Mouse (Mus musculus) gastrocnemius, adult 2 months (tissue): ENCODE measurements at regions not wholly inside any gene's neighbourhood (a gene's known extent, or its start where the extent isn't known, plus 50 kb on each side); places are given as distances from the start of the nearest gene placed in this dataset.

ENCODE experiments used
- DNase-seq: peaks from one replicate; pipeline ENCODE4 v3.0.0; 2022
- H3K27ac ChIP-seq: fragments of 200-600 bp; 2 replicates; pipeline ENCODE4 v1.8.1; 2022; ENCODE audit warnings: mild to moderate bottlenecking
- H3K4me3 ChIP-seq: fragments of 200-600 bp; 2 replicates; pipeline ENCODE4 v1.8.1; 2022; ENCODE audit warnings: mild to moderate bottlenecking, moderate library complexity
- CTCF ChIP-seq: fragments of 200-600 bp; IDR thresholded peaks from 2 replicates; pipeline ENCODE4 v1.8.1; 2022; ENCODE audit warnings: antibody characterized with exemption, mild to moderate bottlenecking, moderate library complexity
- intact Hi-C: fragments of 180-260 bp; cut with DNase I; formaldehyde crosslinking; loops from one replicate; pipeline ENCODE4 v1.15.1; 2025

- Histone ChIP-seq H3K27ac (no peak overlapping the region), H3K4me3 (no peak overlapping the region)
- intact Hi-C loops: no loop called here
- TF ChIP-seq CTCF: no peak
- no peak for DNase-seq
These were observed 57.0 kb downstream of the Mbl2 start for GRCm38 (mm10) chr19:30289721-30290120.

- DNase-seq: no peak
- H3K4me3 ChIP-seq: peak overlapping the region; percentile 16; the same call in 1 of the 2 replicates
- intact Hi-C loops: no loop called here
- TF ChIP-seq CTCF: peak; percentile 42; the same call in 1 of the 2 replicates
- H3K27ac ChIP-seq: no peak overlapping the region
These were observed 62.5 kb downstream of the Mbl2 start for GRCm38 (mm10) chr19:30295263-30295704.

DNA sequence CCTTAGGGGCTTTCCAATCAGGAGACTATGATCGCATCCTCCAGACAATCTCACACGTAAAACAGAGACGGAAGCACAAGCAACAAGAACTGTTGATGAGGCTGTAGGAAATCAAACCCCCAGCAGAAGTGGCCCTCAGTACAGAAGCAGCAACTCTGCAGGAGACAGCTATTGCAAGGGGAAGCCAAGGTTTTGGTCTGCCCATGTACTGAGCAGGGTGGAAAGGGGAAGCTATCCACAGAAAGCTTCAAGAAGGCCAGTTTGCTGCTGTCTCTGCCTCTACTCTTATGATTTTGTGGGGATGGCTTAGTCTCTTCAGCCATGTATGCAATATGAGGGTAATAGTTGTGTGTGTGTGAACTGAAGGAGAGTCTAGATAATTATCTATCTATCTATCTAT, 63.3 kb downstream of the Mbl2 start:
- no peak overlapping the region for H3K27ac ChIP-seq
- intact Hi-C loops: no loop called here
- H3K4me3 ChIP-seq: no peak overlapping the region
- no peak for DNase-seq
- no peak for TF ChIP-seq CTCF

GRCm38 (mm10) chr19:30299536-30299935, 66.8 kb downstream of the Mbl2 start:
- Histone ChIP-seq H3K4me3 (no peak overlapping the region), H3K27ac (no peak overlapping the region)
- TF ChIP-seq CTCF: no peak
- no peak for DNase-seq
- intact Hi-C loops: no loop called here

DNA sequence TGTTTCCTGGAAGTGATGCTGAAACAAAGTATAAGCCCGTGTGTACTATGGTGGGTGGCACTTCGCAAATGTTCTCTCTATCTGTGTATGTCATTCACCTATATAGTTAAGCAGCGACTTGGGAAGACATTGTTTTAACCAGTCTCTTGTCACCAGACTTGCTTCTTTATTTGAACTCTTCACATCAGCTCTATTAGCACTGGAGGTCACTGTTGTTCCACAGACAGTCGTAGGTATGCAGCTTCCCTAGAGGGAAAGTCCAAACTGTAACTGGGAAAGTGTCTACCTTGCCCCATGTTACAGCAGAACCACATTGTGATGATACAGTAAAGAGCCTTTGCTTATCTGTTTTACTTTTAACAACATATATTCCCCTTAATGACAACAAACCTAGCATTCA, 69.5 kb downstream of the Mbl2 start:
- no peak for DNase-seq
- no peak for TF ChIP-seq CTCF
- Histone ChIP-seq H3K4me3 (no peak overlapping the region), H3K27ac (no peak overlapping the region)
- intact Hi-C loops: no loop called here

DNA sequence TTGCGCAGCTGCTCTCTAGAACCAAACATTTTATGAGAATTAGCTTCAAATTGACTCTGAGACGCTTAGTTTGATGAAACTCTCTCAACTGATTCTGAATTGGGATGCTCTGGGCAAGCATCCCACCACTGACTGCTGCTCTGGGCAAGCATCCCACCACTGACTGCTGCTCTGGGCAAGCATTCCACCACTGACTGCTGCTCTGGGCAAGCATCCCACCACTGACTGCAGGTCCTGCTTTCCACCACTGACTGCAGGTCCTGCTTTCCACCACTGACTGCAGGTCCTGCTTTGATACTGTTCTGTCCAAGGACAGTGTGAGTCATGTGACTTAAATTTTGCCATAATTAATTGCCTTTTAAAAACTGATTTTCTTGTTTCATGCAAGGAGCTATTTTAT, 73.6 kb downstream of the Mbl2 start:
- peak; percentile 28 for DNase-seq
- intact Hi-C loops: no loop called here
- Histone ChIP-seq H3K27ac (no peak overlapping the region), H3K4me3 (no peak overlapping the region)
- no peak for TF ChIP-seq CTCF

DNA sequence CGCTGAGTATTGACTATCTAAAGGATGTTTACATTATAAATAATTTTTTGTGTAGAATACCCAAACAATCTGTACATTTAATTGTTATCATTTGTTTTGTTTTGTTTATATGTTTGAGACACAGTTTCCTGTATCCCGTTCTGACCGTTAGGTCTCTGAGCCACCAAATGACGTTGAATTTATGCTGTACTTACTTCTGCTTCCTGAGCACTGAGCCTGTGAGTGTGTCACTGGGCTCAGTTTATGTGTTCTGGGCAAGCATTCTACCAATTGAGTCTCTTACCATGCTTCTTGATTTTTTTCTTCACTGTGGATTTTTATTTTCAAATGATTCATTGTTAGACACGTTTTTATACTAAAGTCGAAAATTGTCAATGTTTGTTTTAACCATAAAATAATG, 74.2 kb downstream of the Mbl2 start:
- DNase-seq: no peak
- intact Hi-C loops: no loop called here
- H3K27ac ChIP-seq: no peak overlapping the region
- H3K4me3 ChIP-seq: no peak overlapping the region
- no peak for TF ChIP-seq CTCF

DNA sequence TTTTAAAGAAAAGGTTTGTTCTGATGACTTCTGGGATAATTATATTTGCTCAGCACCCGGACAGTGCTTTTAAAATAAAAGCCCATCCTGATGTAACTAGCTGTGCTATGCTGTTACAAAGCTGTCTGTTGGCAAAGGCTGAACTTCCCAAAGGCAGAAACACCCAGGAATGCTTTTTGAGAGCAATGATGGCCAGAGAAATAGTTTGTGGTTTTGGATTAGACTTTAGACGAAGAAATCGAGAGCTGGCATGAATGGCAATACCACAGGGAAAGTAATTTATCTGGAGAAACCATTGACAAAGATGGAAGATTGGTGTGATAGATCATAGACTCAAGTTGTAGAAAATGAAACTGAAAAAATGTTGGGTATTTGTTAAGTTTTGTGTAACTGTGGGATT, 84.6 kb downstream of the Mbl2 start:
- intact Hi-C loops: no loop called here
- no peak for DNase-seq
- Histone ChIP-seq H3K4me3 (no peak overlapping the region), H3K27ac (no peak overlapping the region)
- TF ChIP-seq CTCF: no peak

DNA sequence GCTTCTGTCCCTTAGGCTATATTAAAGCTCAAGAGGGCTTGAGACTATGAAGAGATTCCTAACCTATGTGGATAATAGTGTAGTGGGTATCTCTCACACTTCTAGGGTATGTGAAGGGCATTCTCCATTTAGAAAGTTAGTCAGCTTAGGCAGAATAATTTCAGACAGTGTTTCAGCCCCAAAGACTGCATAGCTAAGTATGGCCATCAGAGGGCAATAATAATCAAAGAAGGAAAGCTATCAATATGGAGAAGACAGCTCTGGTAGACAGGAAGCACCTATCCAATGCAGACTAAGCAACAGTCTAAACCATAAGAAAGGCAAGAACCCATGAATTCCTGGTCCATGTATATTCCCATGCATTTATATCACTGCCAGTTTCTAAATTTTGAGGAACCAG, 95.0 kb downstream of the Mbl2 start:
- no peak overlapping the region for H3K27ac ChIP-seq
- H3K4me3 ChIP-seq: no peak overlapping the region
- intact Hi-C loops: no loop called here
- no peak for TF ChIP-seq CTCF
- DNase-seq: no peak

DNA sequence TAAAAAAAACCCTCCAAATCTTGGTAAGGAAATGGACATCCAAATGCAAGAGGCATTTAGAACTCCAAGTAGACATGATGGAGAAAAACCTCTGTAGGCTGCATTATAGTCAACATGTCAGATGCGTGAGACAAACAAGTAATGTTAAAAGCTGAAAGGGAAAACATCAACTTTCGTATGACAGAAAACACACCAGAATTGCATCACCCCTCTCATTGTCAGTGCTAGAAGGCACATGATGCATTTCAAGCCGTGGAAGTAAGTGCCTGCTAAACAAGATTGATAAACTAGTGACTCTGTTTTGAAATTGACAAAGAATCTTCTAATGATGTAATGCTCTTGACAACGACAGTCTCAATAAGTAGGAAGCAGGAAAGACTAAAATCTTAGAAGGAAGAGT, 96.1 kb downstream of the Mbl2 start:
- H3K4me3 ChIP-seq: no peak overlapping the region
- H3K27ac ChIP-seq: no peak overlapping the region
- no peak for TF ChIP-seq CTCF
- DNase-seq: no peak
- intact Hi-C loops: no loop called here

- no peak for DNase-seq
- H3K4me3 ChIP-seq: no peak overlapping the region
- H3K27ac ChIP-seq: no peak overlapping the region
- intact Hi-C loops: no loop called here
- TF ChIP-seq CTCF: no peak
These were observed 98.0 kb downstream of the Mbl2 start for GRCm38 (mm10) chr19:30330792-30331191.

- intact Hi-C loops: no loop called here
- Histone ChIP-seq H3K4me3 (no peak overlapping the region), H3K27ac (no peak overlapping the region)
- DNase-seq: no peak
- no peak for TF ChIP-seq CTCF
These were observed 99.1 kb downstream of the Mbl2 start for GRCm38 (mm10) chr19:30331850-30332249.

GRCm38 (mm10) chr19:30344401-30344800, 111.7 kb downstream of the Mbl2 start:
- TF ChIP-seq CTCF: no peak
- no peak for DNase-seq
- intact Hi-C loops: no loop called here

GRCm38 (mm10) chr19:30348924-30349323, 116.2 kb downstream of the Mbl2 start:
- Histone ChIP-seq H3K4me3 (no peak overlapping the region), H3K27ac (no peak overlapping the region)
- DNase-seq: no peak
- TF ChIP-seq CTCF: no peak
- intact Hi-C loops: no loop called here

More at GRCm38 (mm10) chr19:30344401-30344800, 111.7 kb downstream of the Mbl2 start:
- Histone ChIP-seq H3K27ac (no peak overlapping the region), H3K4me3 (no peak overlapping the region)

DNA sequence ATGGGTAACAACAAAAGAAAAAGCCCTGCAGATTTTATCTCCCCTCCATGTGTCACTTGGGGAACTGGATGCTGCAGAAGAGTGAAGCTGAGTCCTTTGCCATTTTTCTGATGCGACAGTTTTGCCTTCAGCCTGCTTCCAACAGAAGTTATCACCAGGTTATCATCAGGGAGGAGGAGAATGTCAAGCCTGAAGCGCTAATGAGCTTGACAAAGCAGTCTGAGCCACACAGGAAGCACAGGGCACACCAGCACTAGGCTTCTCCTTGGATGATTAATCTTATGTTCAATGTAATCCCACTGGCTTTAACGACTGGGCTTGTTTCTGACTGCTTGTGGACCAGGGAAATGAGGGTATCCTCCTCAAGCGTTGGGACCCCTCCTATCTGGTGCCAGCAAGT, 122.2 kb downstream of the Mbl2 start:
- intact Hi-C loops: no loop called here
- Histone ChIP-seq H3K4me3 (no peak overlapping the region), H3K27ac (no peak overlapping the region)
- no peak for TF ChIP-seq CTCF
- no peak for DNase-seq
